Mouse (Mus musculus): ENCODE measurements around the gene Nup210l. TPM values are rescaled to one million over a fixed set of nuclear protein-coding genes. Genes with fewer than 3 reads are reported as not detected.

Nup210l gene
- polyA plus RNA-seq, 1 experiment from 2014 or later, result 0.63 TPM

MicroRNAs encoded within 50 kb of the gene (microRNA counts, 519-probe panel; counts per million panel counts)
- microRNA mmu-miR-190b, result 684 counts per million, percentile 72 among the panel's probes with 10 or more counts

Small RNA genes within 50 kb of the gene (microRNA-seq; reads per million reads assigned to microRNA genes)
- gene Mir190b, result 16.1 reads per million, percentile 26 among the genes with 10 or more reads in this experiment

Other genes with a start within 250 kb of the Nup210l start
- 0.25 and 0.38 TPM in 2 replicates for gene Il6ra, start 190.9 kb upstream of the Nup210l start, polyA plus RNA-seq (2016; fragmentation: Nextera tagmentation; extraction: Ambion mirVana)
- gene Atp8b2, start 140.6 kb upstream of the Nup210l start, polyA plus RNA-seq (2016; fragmentation: Nextera tagmentation; extraction: Ambion mirVana), result 16.0 and 18.3 TPM in 2 replicates
- 308 and 315 TPM in 2 replicates for gene Hax1, start 105.4 kb upstream of the Nup210l start, polyA plus RNA-seq (2016; fragmentation: Nextera tagmentation; extraction: Ambion mirVana)
- gene 4933434E20Rik, start 52.5 kb upstream of the Nup210l start, polyA plus RNA-seq (2016; fragmentation: Nextera tagmentation; extraction: Ambion mirVana), result 171 and 183 TPM in 2 replicates
- gene Ubap2l, start 51.5 kb upstream of the Nup210l start, polyA plus RNA-seq (2016; fragmentation: Nextera tagmentation; extraction: Ambion mirVana), result 234 and 244 TPM in 2 replicates
- gene Tpm3, start 31.5 kb upstream of the Nup210l start, polyA plus RNA-seq (2016; fragmentation: Nextera tagmentation; extraction: Ambion mirVana), result 634 and 641 TPM in 2 replicates
- 1,143 and 1,168 TPM in 2 replicates for gene Rps27, start 109.5 kb downstream of the Nup210l start, polyA plus RNA-seq (2016; fragmentation: Nextera tagmentation; extraction: Ambion mirVana)
- 23.8 and 25.6 TPM in 2 replicates for gene Rab13, start 109.6 kb downstream of the Nup210l start, polyA plus RNA-seq (2016; fragmentation: Nextera tagmentation; extraction: Ambion mirVana)
- 71.4 and 73.5 TPM in 2 replicates for gene Jtb, start 127.5 kb downstream of the Nup210l start, polyA plus RNA-seq (2016; fragmentation: Nextera tagmentation; extraction: Ambion mirVana)
- 4.0 and 8.9 TPM in 2 replicates for gene Creb3l4, start 139.4 kb downstream of the Nup210l start, polyA plus RNA-seq (2016; fragmentation: Nextera tagmentation; extraction: Ambion mirVana)
- gene Slc39a1, start 144.0 kb downstream of the Nup210l start, polyA plus RNA-seq (2016; fragmentation: Nextera tagmentation; extraction: Ambion mirVana), result 55.6 and 60.1 TPM in 2 replicates
- 26.5 and 31.6 TPM in 2 replicates for gene Crtc2, start 150.0 kb downstream of the Nup210l start, polyA plus RNA-seq (2016; fragmentation: Nextera tagmentation; extraction: Ambion mirVana)
- gene Dennd4b, start 161.1 kb downstream of the Nup210l start, polyA plus RNA-seq (2016; fragmentation: Nextera tagmentation; extraction: Ambion mirVana), result 3.4 and 5.1 TPM in 2 replicates
- gene Gatad2b, start 189.0 kb downstream of the Nup210l start, polyA plus RNA-seq (2016; fragmentation: Nextera tagmentation; extraction: Ambion mirVana), result 14.3 and 15.6 TPM in 2 replicates

Measured in limb, embryonic 10.5 days (tissue).